Mouse (Mus musculus) right cerebral cortex, postnatal 14 days (tissue): ENCODE results near the gene Lcn12.

ENCODE experiments used
- DNase-seq: peaks from one replicate; pipeline ENCODE4 v3.0.0; 2022

Lcn12 gene

GRCm38 (mm10) chr2:25458911-25459310, 34.8 kb downstream of the Lcn12 start:
- DNase-seq, result no peak

GRCm38 (mm10) chr2:25457022-25457896, 36.5 kb downstream of the Lcn12 start:
- no peak for DNase-seq

- DNase-seq, result no peak
Observed at GRCm38 (mm10) chr2:25456205-25456953, 37.3 kb downstream of the Lcn12 start, which contains the start of gene Clic3. Gene Clic3, plus strand, starts transcription at chr2:25456838.

- DNase-seq, result no peak
Observed at GRCm38 (mm10) chr2:25452951-25453350, 40.8 kb downstream of the Lcn12 start.

GRCm38 (mm10) chr2:25450853-25451647, 42.7 kb downstream of the Lcn12 start:
- DNase-seq, result no peak

GRCm38 (mm10) chr2:25442682-25443081, 51.0 kb downstream of the Lcn12 start:
- DNase-seq, result no peak

GRCm38 (mm10) chr2:25441067-25441466, 52.6 kb downstream of the Lcn12 start:
- DNase-seq, result no peak
